Mouse (Mus musculus) mouse embryonic stem cell (cell line): ENCODE measurements around the gene Arfip1.

Experiments
- in situ Hi-C, 2 experiments: fragments of 300-500 bp; cut with MboI; formaldehyde crosslinking; loops; 1 replicate in 1 of 2; 3 replicates in 1 of 2; pipeline ENCODE4 v1.14.3; 2019 to 2020; ENCODE audit warnings: low sequenced_read_pairs in 2 of 2, low pct_unique_long_range_greater_than_20kb in 1 of 2, mixed read lengths in 1 of 2; ENCODE audit not compliant: unreplicated experiment in 1 of 2

Gene Arfip1

GRCm38 (mm10) chr3:84582023-84582912 lies at the start of gene Arfip1:
Arfip1 (minus strand) TSS chr3:84582625.
- in situ Hi-C loops: no loop called here

DNA sequence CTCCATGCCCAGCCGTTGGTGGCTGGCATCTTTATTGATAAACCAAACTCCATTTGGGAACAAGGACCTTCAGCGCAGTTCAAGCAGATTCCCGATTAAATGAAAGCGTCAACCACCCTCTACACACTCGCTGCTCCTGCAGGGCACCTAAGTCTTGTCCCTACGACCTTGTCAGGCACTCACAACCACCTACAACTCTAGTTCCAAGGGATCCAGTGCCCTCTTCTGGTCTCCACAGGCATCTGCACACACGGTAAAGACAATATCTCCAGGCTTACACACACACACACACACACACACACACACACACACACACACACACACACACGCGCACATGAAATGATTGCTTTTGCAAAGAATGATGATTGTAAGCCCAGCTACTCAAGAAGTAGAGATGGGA lies 49.2 kb upstream of the Arfip1 start:
- in situ Hi-C loops: no loop called here

DNA sequence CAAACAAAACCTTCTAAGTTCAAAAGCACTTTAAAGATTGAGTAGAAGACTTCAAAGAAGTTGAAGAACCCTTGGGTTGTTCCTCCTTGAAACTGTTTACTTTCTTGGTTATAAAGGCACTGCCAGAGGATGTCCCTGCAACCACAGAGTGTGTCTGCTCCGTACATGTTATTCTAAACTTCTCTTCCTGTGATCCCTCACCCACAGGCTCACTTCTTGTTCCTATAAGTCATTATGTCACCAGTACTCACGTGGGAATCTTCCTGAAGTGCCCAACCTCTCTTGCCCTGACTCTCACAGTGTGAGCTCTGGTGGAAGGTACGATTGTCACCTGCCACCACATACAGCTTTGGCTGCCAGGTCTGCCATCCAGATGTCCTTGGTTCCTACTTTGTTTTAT lies 39.6 kb upstream of the Arfip1 start:
- in situ Hi-C loops: no loop called here

- in situ Hi-C loops: no loop called here
These were observed 37.3 kb upstream of the Arfip1 start for GRCm38 (mm10) chr3:84619725-84620124.

GRCm38 (mm10) chr3:84619056-84619455 lies 36.6 kb upstream of the Arfip1 start:
- in situ Hi-C loops: no loop called here

GRCm38 (mm10) chr3:84618627-84619026 lies 36.2 kb upstream of the Arfip1 start:
- in situ Hi-C loops: no loop called here

GRCm38 (mm10) chr3:84615856-84616225 lies 33.4 kb upstream of the Arfip1 start:
- in situ Hi-C loops: no loop called here

DNA sequence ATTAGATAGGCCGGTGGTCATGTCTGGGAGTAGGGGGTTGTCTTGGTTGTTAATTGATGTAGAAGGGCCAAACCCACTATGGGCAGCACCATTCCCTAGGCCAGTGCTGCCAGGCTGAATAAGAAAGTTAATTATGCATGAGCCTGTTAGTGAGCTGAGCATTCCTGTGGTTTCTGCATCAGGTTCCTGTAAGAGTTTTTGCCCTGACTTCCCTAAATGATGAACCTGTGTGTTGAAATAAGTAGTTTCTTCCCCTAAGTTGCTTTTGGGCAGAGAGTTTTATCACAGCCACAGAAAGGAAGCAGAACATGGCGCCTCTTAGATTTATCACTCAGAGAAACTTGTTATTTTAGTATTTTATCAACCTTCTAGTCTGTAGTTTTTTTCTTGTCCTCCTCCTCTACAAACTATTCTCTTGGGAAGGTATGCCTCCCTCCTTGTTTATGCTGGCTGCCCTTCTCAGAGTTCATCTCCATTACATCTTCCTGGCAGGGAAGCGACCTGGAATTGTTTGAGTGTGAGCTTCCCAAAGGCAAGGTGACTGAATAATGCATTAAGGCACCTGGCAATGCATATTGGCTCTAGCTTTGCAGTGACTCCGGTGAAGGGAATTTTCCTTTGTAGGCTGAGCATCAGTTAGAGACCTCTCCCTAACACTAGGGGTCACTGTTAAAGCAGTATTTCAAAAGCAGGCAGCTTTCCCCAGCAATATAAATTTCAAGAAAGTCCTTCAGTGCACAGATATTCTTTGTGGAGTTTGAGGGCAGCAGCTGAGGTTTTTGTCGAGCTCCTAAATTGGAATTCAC lies 32.8 kb upstream of the Arfip1 start:
- in situ Hi-C loops: no loop called here

- in situ Hi-C loops: no loop called here
These were observed 27.8 kb upstream of the Arfip1 start for GRCm38 (mm10) chr3:84610183-84610710.

- in situ Hi-C loops: no loop called here
These were observed 20.8 kb upstream of the Arfip1 start for GRCm38 (mm10) chr3:84603212-84603611.

DNA sequence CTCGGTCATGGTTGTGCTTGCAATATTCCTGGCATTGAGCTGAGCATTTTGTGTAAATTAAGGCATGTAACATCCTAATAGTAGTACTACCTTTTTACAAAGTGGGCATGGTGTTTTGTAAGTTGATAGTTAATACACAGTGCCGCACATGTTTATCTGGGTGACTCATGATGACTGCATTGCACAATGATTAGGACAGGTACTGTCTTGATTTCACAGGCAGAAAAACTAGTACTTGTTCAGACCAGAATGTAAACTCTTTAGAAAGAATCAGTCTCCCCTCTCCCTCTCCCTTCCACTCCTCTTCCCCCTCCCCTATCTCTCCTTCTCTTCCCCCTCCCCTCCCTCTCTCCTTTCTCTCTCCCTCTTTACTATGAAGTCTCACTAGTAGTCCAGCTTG lies 20.3 kb upstream of the Arfip1 start:
- in situ Hi-C loops: no loop called here

- in situ Hi-C loops: no loop called here
These were observed 19.6 kb upstream of the Arfip1 start for GRCm38 (mm10) chr3:84601870-84602495.

GRCm38 (mm10) chr3:84598756-84599155 lies 16.3 kb upstream of the Arfip1 start:
- in situ Hi-C loops: no loop called here

GRCm38 (mm10) chr3:84597996-84598734 lies 15.7 kb upstream of the Arfip1 start:
- in situ Hi-C loops: no loop called here

DNA sequence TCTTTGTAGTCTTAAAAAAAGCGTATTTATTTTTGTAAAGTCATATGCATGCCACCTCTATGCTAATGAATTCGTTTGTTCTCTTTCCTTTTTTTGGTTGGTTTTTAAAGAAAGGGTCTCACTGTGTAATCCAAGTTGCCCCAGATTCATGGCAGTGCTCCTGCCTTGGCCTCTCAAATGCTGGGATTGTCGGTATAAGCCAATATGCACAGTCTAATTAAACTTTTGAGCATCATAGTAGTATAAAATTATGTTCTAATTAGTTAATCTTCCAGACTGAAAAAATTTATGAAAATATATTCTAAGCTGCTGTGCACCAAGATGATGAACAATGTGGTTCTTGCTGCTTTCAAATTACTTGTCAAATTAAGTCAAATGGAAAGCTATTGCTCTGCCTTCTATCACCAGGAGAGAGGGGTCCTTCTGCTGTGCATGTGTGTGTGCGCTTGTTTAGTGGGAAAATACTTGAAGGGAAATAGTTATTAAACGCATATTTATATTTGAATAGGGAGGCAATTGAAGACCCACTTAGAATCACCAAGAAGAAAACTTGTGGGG lies 13.3 kb upstream of the Arfip1 start:
- in situ Hi-C loops: no loop called here

GRCm38 (mm10) chr3:84594894-84595676 lies 12.7 kb upstream of the Arfip1 start:
- in situ Hi-C loops: no loop called here

DNA sequence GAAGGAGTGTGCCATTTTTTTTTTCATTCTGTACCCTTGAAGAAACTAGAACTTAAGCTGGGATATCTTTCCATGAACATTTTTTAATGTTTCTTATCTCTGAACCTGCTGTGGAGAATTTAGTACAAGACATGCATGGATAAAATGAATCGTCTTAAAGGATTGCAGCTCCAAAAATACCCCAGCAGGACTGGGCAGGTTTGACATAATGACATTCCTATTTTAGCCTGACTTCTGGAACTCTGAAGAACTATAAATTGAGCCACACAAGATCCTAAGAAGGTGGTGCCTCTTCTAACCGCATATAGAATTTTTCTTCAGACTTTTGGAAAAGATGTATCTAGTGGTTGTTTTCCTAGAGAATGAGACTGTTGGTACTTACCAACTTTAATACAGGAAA lies 10.8 kb upstream of the Arfip1 start, which contains the start of gene Tigd4:
Gene Tigd4, plus strand, starts transcription at position 301 of the 400 bp plus-strand sequence.
- in situ Hi-C loops: no loop called here
